Mouse (Mus musculus) kidney, postnatal 4 days (tissue): ENCODE measurements at regions not wholly inside any gene's neighbourhood (a gene's known extent, or its start where the extent isn't known, plus 50 kb on each side); places are given as distances from the start of the nearest gene placed in this dataset.
A peak's percentile ranks its signal among the peaks of the same experiment; 100 is the strongest.
"Not testable (repeated sequence)": the region's sequence is repeated elsewhere in the genome, so short reads cannot be mapped to it uniquely, and the experiment has no call there.

ENCODE experiments used
- DNase-seq, 2 experiments: peaks; one replicate each; pipeline ENCODE4 v3.0.0; 2021; ENCODE audit warnings: mixed read lengths in 2 of 2

- DNase-seq, result no peak
These were observed 283.0 kb upstream of the Arglu1 start for GRCm38 (mm10) chr8:8973334-8973733.

GRCm38 (mm10) chr8:8970776-8971175 is 280.5 kb upstream of the Arglu1 start:
- DNase-seq, result no peak

- no peak for DNase-seq
These were observed 280.0 kb upstream of the Arglu1 start for GRCm38 (mm10) chr8:8970346-8970745.

GRCm38 (mm10) chr8:8969112-8969950 is 279.0 kb upstream of the Arglu1 start:
- no peak for DNase-seq

- DNase-seq, result no peak
These were observed 276.3 kb upstream of the Arglu1 start for GRCm38 (mm10) chr8:8966658-8967048.

- DNase-seq, result peak in 1 of 2 experiments; percentile 8
These were observed 275.8 kb upstream of the Arglu1 start for GRCm38 (mm10) chr8:8965983-8966657.

GRCm38 (mm10) chr8:8960221-8960620 is 269.9 kb upstream of the Arglu1 start:
- DNase-seq, result no peak

GRCm38 (mm10) chr8:8959787-8960093 is 269.4 kb upstream of the Arglu1 start:
- DNase-seq, result peak; percentile 13 to 28

GRCm38 (mm10) chr8:8959021-8959786 is 268.9 kb upstream of the Arglu1 start:
- no peak for DNase-seq

- not testable (repeated sequence) for DNase-seq
These were observed 267.8 kb upstream of the Arglu1 start for GRCm38 (mm10) chr8:8958140-8958539.

- peak; percentile 6 to 30 for DNase-seq
These were observed 261.9 kb upstream of the Arglu1 start for GRCm38 (mm10) chr8:8952212-8952611.

- no peak for DNase-seq
These were observed 260.9 kb upstream of the Arglu1 start for GRCm38 (mm10) chr8:8951186-8951585.

GRCm38 (mm10) chr8:8947516-8948161 is 257.3 kb upstream of the Arglu1 start:
- no peak for DNase-seq

GRCm38 (mm10) chr8:8942991-8943390 is 252.7 kb upstream of the Arglu1 start:
- no peak for DNase-seq

GRCm38 (mm10) chr8:8940899-8941298 is 250.6 kb upstream of the Arglu1 start:
- no peak for DNase-seq

GRCm38 (mm10) chr8:8938536-8938935 is 248.2 kb upstream of the Arglu1 start:
- no peak for DNase-seq

- DNase-seq, result no peak
These were observed 242.1 kb upstream of the Arglu1 start for GRCm38 (mm10) chr8:8932466-8932865.

- no peak for DNase-seq
These were observed 241.4 kb upstream of the Arglu1 start for GRCm38 (mm10) chr8:8931746-8932145.

- DNase-seq, result no peak
These were observed 237.9 kb upstream of the Arglu1 start for GRCm38 (mm10) chr8:8928074-8928862.

GRCm38 (mm10) chr8:8921446-8921845 is 231.1 kb upstream of the Arglu1 start:
- no peak for DNase-seq

GRCm38 (mm10) chr8:8919582-8920503 is 229.5 kb upstream of the Arglu1 start:
- peak in 1 of 2 experiments; percentile 11 for DNase-seq
